Mouse (Mus musculus) ES-E14 (cell line): ENCODE data around the gene Snapc2. TPM values are rescaled to one million over a fixed set of nuclear protein-coding genes. Genes with fewer than 3 reads are reported as not detected.
A peak's percentile ranks its signal among the peaks of the same experiment; 100 is the strongest.

ENCODE experiments used
- DNase-seq: peaks from one replicate; pipeline ENCODE4 v3.0.0-alpha.2; 2013; ENCODE audit warnings: low read depth, low spot score
- H3K27ac ChIP-seq: 2 replicates; pipeline ENCODE4 v1.5.1; 2012; ENCODE audit warnings: low read depth, mild to moderate bottlenecking, low read length, moderate library complexity, mixed read lengths; ENCODE audit not compliant: poor library complexity, insufficient read depth, severe bottlenecking
- H3K36me3 ChIP-seq: 2 replicates; pipeline ENCODE4 v1.6.1; 2012; ENCODE audit warnings: mild to moderate bottlenecking, low read length, moderate library complexity, mixed read lengths; ENCODE audit not compliant: control insufficient read depth, poor library complexity, insufficient read depth, severe bottlenecking
- H3K4me1 ChIP-seq, 2 experiments: fragments of 150-350 bp in 1 of 2; sonication (generic) in 1 of 2; 2 replicates each; pipeline ENCODE4 v1.6.1; 2012; ENCODE audit warnings: low read length in 2 of 2, mild to moderate bottlenecking in 1 of 2, mixed read lengths in 1 of 2; ENCODE audit not compliant: control insufficient read depth in 2 of 2, insufficient read depth in 2 of 2, poor library complexity in 1 of 2
- H3K4me3 ChIP-seq, 2 experiments: fragments of 150-350 bp in 1 of 2; sonication (generic) in 1 of 2; 2 replicates each; pipeline ENCODE4 v1.5.1; 2012; ENCODE audit warnings: low read length in 2 of 2, low read depth in 1 of 2, mild to moderate bottlenecking in 1 of 2, mixed read lengths in 1 of 2; ENCODE audit not compliant: insufficient read depth in 1 of 2, poor library complexity in 1 of 2, severe bottlenecking in 1 of 2
- H3K9ac ChIP-seq: 2 replicates; pipeline ENCODE4 v1.6.1; 2012; ENCODE audit warnings: low read depth, mild to moderate bottlenecking, low read length, mixed read lengths; ENCODE audit not compliant: poor library complexity, insufficient read depth, severe bottlenecking
- H3K9me3 ChIP-seq: fragments of 150-350 bp; sonication (generic); 2 replicates; pipeline ENCODE4 v1.6.1; 2012; ENCODE audit warnings: low read depth, mild to moderate bottlenecking, low read length; ENCODE audit not compliant: control insufficient read depth, insufficient read depth
- CHD2 ChIP-seq: IDR thresholded peaks from 2 replicates; pipeline ENCODE4 v1.6.1; 2014; ENCODE audit warnings: mild to moderate bottlenecking, low read depth, low read length, inconsistent platforms
- HCFC1 ChIP-seq: IDR thresholded peaks from 2 replicates; pipeline ENCODE4 v1.6.1; 2012; ENCODE audit warnings: low read length, inconsistent platforms, borderline replicate concordance; ENCODE audit not compliant: insufficient read depth
- MAFK ChIP-seq: IDR thresholded peaks from 2 replicates; pipeline ENCODE4 v1.6.1; 2014; ENCODE audit warnings: mild to moderate bottlenecking, low read depth, low read length, inconsistent platforms; ENCODE audit not compliant: insufficient read depth
- ZC3H11A ChIP-seq: IDR thresholded peaks from 2 replicates; pipeline ENCODE4 v1.6.1; 2012; ENCODE audit warnings: low read depth, mild to moderate bottlenecking, inconsistent platforms, low read length, borderline replicate concordance
- ZNF384 ChIP-seq: IDR thresholded peaks from 2 replicates; pipeline ENCODE4 v1.6.1; 2012; ENCODE audit warnings: low read depth, low read length, inconsistent platforms
- in situ Hi-C, 2 experiments: fragments of 600-800 bp; cut with MboI; formaldehyde crosslinking; loops; one replicate each; pipeline ENCODE4 v1.15.1; 2025; ENCODE audit warnings: low sequenced_read_pairs in 2 of 2, inconsistent platforms in 1 of 2; ENCODE audit not compliant: unreplicated experiment in 2 of 2
- total RNA-seq: library from RNA; depleted of rRNA; stranded (reverse); fragments of 300-350 nt; gene quantifications from 2 replicates; pipeline ENCODE4 v1.2.3, GENCODE M21; 2012

Gene Snapc2
- total RNA-seq, 1 experiment = 15.9 TPM

DNA sequence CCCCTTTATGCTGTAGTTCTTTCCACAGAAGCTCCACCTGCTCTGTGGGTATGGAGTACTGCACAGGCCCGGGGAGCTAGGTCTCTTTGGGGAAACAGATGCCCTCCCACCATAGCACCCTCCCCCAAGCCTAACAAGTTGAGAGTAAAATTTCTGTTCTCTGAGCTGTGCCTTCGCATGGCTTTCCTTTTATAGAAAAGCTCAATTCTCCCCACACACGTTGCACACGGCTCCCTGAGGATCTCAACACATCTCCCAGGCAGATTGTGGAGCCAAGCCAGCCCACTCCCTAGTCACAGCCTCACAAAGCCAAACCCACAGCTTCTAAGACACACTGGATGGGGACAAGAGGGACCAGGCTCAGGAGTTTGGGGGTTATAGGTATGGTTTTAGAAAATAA, 4.0 kb downstream of the Snapc2 start:
- peaks cover 7 to 16% of the 10 kb centered on the region in 2 experiments; a peak in 2 of 4 replicates for H3K4me1 ChIP-seq
- no peak overlapping the region for H3K27ac ChIP-seq
- H3K36me3 ChIP-seq = peaks cover 24% of the 10 kb centered on the region

GRCm38 (mm10) chr8:4257350-4257749, 4.5 kb downstream of the Snapc2 start:
- H3K9me3 ChIP-seq = no peaks in the 10 kb centered on the region
- H3K36me3 ChIP-seq = peaks cover 24% of the 10 kb centered on the region
- H3K27ac ChIP-seq = no peak overlapping the region
- no peak overlapping the region for H3K9ac ChIP-seq
- peaks cover 6 to 16% of the 10 kb centered on the region in 2 experiments; a peak in 2 of 4 replicates for H3K4me1 ChIP-seq
- in situ Hi-C loops = no loop called here
- TF ChIP-seq ZNF384 (no peak), HCFC1 (no peak), ZC3H11A (no peak), MAFK (no peak), CHD2 (no peak)
- DNase-seq = no peak
- no peak overlapping the region for H3K4me3 ChIP-seq

More for the DNA sequence above, 4.0 kb downstream of the Snapc2 start:
- no peak for DNase-seq
- H3K9ac ChIP-seq = no peak overlapping the region
- in situ Hi-C loops = no loop called here
- no peak overlapping the region for H3K4me3 ChIP-seq
- TF ChIP-seq ZNF384 (no peak), CHD2 (no peak)
- no peaks in the 10 kb centered on the region for H3K9me3 ChIP-seq

DNA sequence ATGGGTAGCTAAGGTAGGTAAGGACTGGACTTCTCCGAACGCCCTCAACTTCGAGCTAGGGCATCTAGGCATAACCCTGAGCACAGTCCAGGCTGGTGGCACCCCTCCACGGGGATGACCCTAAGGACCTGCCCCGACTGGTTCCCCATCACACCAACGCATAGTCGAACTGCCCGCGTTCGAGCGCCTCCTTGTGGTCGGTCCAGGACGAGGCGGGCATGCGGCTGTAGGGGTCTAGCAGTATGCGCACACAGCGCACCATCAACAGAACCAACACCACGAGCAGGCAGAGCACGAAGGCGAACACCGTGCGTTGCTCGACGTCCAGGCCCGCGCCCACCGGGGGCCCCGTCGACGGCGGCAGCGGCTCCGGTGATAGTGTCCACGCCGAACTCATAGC, 5.4 kb downstream of the Snapc2 start:
- in situ Hi-C loops = no loop called here
- Histone ChIP-seq H3K36me3 (peaks cover 30% of the 10 kb centered on the region), H3K9ac (peak overlapping the region; percentile 70), H3K4me3 (peak overlapping the region; percentile 78 to 92), H3K9me3 (no peaks in the 10 kb centered on the region), H3K4me1 (peaks cover 3 to 14% of the 10 kb centered on the region in 2 experiments; a peak in 2 of 4 replicates), H3K27ac (peak overlapping the region; percentile 30; the same call in 1 of the 2 replicates)
- no peak for TF ChIP-seq MAFK
- TF ChIP-seq ZNF384 = no peak
- peak; percentile 66 for DNase-seq

- H3K9me3 ChIP-seq = no peaks in the 10 kb centered on the region
- peaks cover 32% of the 10 kb centered on the region for H3K36me3 ChIP-seq
- peak overlapping the region; percentile 78 to 92 for H3K4me3 ChIP-seq
- TF ChIP-seq ZC3H11A (no peak), CHD2 (no peak), ZNF384 (no peak), MAFK (no peak), HCFC1 (no peak)
- H3K4me1 ChIP-seq = peaks cover 3 to 11% of the 10 kb centered on the region in 2 experiments; a peak in 2 of 4 replicates
- in situ Hi-C loops = no loop called here
- H3K9ac ChIP-seq = peak overlapping the region; percentile 70
- DNase-seq = peak; percentile 78
- H3K27ac ChIP-seq = peak overlapping the region; percentile 30; the same call in 1 of the 2 replicates
Observed at GRCm38 (mm10) chr8:4258678-4259077, 5.8 kb downstream of the Snapc2 start.
